Mouse (Mus musculus): ENCODE data around the gene Nfatc2.
A peak's percentile ranks its signal among the peaks of the same experiment; 100 is the strongest.

Nfatc2 gene

DNA sequence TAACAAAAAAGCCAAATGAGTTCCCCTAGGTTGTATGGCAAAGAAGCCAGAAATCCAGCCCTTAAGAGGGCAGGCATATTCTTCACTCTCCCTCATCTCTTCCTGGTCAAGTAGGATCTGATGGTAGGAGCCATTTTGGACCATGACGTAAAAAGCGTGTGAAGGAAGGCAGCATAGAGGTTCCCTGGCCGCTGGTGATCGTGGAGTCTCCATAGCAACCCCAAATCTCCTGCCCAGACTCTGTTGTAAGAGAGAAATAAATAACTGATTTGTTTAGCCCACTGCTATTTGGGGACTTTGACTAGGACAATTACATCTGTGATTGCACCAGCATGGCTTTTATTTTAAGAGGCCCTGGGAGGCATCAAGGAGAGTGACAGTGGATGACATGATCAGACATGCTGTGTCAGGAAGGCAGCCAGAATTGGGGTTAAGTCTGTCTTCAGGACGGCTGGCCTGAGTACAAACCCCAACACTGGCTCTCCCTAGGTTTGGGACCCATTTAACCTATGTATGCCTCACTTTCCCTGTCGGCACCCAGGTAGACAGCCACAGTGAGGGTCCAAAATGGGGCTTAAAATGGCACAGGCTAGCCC lies 8.3 kb upstream of the Nfatc2 start:
- DNase-seq (ENCODE audit: low read depth) = no peak

DNA sequence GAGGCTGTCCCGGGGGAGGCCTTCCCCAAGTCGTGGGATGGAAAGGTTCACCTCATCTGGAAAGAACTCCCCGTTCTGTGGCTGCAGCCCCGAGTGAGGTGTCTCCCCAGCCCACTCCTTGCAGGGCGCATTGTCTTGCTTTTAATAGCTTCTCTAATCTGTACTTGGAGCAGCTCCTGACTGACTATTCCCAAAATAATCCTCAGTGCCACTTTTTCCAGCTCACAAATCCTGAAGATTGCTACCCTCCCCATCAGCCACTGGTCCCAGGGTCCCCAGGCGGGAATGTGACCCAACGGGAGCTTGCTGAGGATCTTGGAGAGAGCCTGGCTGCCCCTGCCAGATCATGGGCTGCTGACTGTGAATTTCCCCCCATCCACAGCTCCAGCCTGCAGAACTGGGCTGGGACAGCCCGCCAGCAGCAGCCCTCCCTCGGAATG lies 6.7 kb upstream of the Nfatc2 start:
- no peak for DNase-seq (ENCODE audit: low read depth)

DNA sequence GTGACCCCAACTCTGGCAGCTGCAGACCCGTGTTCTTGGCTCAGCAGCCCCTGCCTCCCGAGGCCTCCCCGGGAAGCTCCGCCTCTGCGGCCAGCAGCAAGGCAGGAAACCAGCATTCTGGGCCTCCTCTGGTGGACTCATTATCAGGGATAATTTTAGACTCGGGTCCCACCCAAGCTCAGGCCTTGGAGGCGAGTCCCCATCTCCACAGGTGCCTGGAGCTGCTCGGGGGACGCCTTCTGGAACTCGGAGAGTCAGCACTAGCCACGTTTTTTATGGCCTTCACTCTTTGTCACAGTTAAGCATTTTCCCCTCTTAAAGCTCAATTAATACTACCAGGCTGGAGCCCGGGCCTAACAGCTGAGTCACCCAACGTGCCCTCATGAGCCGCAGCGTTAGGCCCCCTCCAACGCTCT lies 3.2 kb upstream of the Nfatc2 start:
- DNase-seq (ENCODE audit: low read depth) = no peak

DNA sequence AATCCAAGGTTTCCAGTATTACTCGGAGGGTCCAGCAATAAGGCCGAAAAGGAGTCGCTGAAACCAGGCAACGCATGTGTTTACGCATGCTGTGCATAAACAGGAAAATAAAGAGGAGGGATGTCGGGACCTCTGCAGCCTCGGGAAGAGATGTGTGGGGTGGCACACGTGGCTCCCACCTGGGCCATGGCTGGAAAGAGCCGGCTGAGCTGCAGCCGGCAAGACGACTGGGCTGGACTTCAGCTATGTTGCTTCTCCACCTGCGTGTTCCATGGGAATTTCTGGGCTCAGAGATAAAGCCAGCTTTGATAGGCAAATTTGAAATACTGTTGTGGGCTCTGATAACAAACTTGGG lies 907 bp upstream of the Nfatc2 start:
- DNase-seq (ENCODE audit: low read depth) = no peak

DNA sequence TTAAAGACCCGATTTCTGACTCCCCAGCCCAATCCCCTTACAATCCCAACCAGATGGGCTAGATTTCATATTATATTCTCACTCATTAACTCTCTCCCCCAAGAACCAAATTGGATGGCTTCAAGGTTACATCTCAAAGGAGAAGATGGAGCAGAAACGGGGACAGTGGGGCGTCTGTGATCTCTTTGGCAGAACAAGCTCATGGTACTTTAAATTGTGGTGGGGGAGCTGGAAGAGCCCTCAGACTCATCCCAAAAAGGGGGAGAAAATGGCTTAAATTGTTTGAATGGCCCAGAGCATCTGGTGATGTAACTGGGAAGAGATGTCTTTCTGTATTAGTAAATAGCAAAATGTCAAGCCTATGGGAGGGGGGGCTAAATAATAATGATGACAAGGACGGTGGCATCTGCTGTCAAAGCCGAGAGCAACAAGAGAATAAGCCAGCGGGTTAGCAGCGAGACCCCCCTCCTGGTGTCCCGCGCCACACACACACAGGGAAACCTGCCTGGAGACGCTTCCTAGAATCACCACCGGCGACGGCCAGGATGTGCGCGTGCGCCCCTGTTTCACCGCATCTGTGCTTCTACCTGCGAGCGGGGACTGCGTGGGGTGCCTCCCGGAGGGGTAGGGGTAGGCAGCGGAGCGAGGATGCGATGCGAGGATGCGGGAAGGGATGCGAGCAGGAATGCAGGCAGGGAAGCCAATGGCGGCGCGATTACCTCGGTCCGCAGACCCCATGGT lies 537 bp downstream of the Nfatc2 start:
- no peak for DNase-seq (ENCODE audit: low read depth)

DNA sequence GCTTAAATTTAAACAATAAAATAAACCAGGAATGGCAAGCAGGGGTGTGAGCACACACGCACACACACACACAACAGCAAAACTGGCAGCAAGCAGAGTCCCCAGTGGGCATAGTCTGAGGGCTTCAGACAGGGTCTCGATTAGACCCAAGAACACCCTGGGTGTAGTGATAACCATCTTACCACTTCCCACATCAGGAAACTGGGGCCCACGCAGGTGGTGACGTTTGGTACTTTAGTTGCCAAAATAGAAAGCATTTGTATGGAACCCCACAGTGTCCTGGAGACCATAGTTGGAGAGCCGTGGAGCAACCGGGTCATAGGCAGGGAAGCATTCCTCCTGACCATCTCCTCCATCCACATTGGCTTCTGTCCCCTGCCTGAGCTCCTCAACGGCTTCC lies 5.8 kb downstream of the Nfatc2 start:
- no peak for DNase-seq (ENCODE audit: low read depth)

DNA sequence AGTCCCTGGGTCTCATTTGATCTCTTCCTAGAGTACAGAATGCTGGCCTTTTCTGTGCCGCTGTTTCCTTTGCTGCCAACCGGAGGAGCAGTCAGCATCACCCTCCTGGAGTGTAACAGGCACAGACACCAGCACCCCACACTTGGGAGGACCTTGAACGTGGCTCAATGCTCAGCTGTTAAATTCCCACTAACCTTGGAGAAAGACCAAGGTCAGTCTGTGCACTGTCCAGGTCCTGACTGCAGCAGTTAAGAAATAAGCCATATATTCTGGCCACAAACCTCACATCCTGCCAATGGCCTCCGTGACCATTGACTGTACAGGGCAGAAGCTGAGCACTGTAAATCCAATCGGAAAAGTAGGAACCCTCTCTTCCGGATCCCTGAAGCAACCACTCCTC lies 7.8 kb downstream of the Nfatc2 start:
- no peak for DNase-seq (ENCODE audit: low read depth)

DNA sequence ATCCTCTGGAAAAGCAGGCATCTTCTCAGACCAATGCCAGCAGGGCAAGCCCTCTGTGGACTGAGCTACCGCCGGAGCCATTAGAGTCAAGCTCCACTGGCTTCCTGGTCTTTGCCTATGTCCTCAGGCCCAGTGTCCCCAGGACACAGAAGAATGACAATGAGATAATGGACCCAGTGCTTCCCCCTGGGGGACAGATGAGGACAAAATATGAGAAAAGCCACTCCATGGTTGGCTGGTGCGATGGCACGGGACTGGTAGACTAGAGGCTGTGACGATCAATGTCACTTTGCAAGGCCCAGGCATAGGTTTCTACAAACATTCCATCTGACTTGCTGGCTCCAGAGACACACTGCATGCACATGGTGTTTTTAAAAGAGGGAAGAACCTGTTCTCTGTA lies 8.5 kb downstream of the Nfatc2 start:
- DNase-seq (ENCODE audit: low read depth) = no peak

DNA sequence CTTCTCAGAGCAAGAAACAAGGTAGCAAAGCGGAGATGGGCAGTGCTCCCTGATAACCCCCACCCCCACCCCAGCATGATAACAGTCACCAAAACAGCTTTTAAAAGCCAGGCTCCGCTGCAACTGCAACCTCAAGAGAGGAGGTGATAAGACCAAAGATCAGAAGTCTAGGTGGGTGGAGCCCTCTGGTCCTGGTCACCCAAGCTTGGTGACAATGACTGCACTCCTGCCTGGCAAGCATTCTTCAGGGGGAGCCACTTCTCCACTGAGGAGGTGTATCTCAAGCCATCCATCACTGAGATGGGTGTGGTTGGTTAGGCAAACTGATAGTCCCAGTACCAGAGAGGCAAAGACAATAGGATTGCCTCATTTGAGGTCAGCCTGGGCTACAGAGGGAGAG lies 10.4 kb downstream of the Nfatc2 start:
- no peak for DNase-seq (ENCODE audit: low read depth)

DNA sequence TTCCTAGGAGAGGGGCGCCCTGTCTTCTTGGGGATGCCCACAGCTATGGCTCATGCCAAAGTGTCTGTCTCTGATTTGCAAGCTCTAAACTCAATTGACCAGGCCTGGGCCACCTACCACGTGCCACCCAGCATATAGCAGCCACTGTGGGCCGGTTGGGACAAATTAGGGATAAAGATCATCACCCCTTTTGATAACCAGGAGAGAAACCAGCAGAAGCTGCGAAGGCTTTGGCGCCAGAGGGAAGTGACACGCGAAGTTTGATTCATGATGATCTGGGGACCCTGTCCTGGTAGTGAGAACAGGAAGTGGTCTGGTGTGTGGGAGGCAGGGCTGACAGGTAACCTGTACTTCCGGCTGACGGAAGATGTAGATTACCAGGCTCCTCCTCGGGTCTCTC lies 10.9 kb downstream of the Nfatc2 start:
- no peak for DNase-seq (ENCODE audit: low read depth)

DNA sequence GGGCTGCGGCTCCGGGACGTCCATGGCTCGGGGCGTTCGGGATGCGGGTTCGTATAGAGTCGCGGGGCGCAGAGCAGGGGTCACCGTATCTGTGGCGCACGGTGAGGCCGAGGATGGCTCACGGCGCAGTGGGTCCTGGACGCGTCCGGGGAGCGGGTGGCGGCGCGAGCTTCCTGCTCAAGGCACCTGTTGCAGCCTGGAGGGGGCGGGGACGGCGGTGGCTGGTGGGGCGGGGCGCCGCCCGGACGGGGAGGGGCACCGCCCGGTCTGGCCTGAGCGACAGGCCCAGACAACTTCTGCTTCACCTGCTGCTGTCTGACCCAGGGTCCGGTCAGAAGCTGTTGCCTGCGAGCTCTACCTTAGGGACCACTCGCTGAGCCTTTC lies 11.3 kb downstream of the Nfatc2 start:
- DNase-seq (ENCODE audit: low read depth) = no peak

DNA sequence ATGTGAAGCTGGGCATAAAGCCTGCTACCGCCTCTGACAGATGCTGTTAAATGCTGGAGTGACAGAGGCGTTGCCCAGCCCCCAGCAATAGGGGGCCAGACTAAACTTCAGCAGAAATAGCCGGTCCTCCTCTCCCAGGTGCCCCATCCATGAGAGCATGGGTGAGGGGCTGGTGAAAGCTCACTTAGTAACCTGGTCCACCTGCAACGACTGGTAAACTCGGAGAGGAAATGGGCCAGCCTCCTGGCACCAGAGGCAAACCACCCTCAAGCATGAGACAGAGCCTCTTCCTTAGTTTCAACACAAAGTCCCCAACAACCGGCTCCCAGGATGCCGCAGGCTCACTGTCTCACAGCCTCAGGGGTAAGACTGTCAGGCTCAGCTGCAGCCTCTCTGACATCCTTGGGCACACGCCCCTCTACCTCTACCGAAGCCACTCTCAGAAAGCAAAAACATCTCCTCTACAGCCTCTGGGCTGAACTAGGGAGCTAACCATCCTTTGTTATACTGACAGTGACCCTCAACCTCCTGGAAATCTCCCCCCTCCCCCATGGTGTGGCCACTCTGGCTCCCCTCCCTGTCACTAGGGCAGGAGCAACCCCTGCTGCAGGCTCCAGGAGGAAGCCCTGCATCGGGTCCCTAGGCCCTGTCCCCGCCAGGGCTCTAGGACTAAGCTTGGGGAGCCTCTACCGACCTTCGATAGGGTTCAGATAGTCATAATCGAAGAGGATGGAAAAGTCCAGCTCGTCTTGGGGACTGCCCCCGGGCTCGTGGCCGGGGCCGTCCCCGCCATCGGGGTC lies 11.9 kb downstream of the Nfatc2 start:
- no peak for DNase-seq (ENCODE audit: low read depth)

DNA sequence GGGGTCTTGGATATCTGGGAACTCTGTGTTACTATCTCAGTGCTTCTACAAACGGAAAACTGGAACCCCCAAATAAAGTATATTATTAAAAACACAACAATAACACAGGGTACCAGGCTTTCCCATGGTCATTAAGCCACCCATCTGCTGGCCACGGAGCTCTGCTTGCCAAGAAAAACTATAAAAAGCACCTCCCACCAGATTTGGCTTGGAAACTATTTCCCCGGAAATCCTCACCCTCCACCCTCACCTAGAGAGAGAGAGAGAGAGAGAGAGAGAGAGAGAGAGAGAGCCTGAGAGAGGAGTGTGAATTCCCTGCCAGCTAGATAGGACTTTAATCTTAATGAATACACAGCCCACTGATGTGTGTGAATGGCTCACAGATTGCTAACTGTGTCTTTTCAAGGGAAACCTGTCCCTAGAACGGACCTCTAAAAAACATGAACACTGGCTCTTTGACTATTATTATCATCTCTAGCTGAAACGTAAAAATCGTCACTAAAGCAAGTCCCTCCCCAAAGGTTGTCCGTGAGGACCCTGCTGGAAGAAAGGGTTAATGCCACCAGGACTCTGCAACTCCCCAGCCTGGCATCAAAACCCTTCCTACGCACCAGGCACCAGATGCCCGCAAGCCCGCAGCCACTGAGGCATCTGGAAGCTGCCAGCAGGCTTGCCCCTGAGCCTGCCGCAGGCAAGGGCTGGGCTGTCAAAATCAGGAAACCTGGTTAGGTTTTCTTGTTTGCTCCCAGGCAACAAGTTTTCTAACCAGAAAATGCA lies 12.7 kb downstream of the Nfatc2 start:
- DNase-seq (ENCODE audit: low read depth) = no peak

DNA sequence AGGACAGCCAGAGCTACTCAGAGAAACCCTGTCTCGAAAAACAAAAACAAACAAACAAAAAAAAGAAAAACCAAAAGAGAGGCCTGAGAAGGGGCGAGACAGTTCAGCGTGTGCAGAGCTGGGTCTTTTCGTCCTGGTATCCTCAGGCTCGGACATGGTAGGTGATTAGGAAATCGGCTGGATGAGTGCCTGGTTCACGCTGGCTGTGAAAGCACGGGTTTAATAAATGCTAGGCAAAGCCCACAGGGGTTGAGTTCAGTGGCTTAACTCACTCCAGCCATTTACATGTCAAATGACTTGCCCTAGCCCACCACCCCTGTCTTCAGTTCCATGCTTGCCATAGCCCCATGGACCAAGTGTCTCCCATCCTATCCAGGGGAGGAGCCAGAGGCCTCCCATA lies 14.3 kb downstream of the Nfatc2 start:
- peak; percentile 51 for DNase-seq (ENCODE audit: low read depth)

DNA sequence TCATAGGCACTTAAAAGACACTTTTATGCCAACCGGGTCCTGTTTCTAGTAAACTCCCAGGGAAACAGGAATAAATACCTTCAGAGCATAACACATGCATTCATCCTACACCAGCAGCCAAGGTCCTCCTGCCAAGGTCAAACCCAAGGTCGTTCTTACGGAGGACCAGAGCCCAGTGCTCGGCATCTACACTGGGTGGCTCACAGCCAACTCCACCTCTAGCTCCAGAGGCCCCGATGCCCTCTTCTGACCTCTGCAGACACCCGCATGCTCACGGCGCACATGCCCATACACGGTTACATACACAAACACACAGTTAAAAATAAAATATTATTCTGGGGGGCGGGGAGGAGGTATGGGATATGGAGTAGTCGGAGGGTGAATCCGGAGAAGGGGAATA lies 14.9 kb downstream of the Nfatc2 start:
- no peak for DNase-seq (ENCODE audit: low read depth)

DNA sequence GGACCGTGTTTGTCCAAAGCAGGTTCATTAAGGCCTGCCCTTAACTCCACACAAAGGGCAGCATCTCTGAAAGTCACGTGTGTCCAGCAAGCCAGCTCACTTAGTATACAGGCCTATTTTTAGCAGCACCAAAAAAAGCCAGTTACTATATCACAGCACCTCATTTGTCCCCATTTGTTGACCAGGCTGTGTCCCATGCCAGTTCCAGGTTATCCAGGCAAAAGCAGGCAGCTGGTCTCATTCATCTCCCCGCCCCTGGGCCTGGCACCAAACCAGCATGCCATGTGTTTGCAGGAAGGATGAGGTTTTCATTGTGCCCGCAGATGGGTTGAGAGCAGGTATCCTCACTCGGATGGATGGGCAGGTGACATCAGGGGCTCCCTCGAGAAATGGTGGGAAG lies 16.6 kb downstream of the Nfatc2 start:
- DNase-seq (ENCODE audit: low read depth) = no peak

DNA sequence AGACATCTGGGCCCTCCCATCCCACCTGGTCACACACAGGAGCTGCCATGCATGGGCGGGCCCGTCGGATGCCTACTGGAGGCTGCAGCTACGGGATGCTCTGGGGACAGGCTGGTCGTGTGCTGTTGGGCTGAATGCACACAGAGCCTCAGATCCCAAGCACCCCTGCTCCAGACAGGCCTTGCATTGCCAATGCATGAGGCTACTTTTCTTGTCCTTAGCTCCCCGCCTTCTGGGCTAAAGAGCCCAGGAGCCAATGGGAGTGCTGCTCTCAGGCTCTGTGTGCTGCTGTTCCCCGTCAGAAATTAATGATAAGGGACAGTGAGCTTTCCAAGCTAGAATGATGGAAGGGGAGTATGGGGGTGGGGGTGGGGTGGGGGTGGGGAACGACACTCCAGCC lies 17.0 kb downstream of the Nfatc2 start:
- no peak for DNase-seq (ENCODE audit: low read depth)

DNA sequence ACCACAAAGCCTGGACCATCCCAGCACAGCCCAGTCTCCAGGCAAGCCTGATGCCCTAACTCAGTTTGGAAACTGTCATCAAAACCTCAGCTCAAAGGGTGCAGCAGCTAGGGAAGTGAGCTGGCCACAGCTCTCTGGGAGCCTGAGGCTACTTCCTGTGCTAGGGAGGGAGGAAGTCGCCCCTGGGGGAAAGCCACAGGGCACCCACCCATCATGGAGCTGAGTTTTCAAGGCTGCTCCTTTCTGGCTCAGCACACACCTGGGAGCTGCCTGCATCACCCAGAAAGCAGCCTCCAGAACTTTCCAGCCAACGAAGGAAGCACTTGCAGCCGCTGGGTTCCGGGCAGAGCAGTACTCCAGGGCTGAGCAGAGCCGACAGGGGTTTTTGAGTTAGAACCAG lies 18.4 kb downstream of the Nfatc2 start:
- DNase-seq (ENCODE audit: low read depth) = no peak

DNA sequence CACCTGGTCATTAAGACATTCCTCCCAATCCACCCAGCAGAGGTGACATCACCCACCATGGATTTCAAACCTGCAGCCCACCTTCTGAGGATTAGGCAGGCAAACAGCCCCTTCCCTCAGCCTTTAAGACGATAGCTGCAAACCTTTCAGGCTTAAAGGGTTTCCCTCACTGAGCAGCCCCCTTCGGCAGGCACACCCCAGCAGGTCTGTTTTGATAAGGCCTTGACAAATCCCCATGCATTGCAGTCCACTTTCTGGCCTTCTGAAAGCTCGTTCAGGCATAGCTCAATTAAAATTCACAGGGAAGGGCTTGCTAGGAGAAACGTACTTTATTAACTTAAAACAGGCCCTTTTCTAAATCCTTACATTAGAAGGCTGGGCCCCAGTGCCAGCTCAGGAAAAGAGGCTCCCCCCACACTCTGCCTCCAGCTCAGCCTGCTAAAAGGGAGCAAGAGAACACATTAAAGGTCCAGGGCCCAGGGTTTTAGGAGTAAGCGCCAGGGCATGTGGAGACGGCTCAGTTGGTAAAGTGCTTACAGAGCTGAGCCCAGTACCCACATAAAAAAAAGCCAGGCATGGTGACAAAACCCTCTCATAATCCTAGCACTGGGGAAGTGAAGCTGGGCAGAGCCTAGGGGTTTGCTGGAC lies 20.1 kb downstream of the Nfatc2 start:
- no peak for DNase-seq (ENCODE audit: low read depth)

DNA sequence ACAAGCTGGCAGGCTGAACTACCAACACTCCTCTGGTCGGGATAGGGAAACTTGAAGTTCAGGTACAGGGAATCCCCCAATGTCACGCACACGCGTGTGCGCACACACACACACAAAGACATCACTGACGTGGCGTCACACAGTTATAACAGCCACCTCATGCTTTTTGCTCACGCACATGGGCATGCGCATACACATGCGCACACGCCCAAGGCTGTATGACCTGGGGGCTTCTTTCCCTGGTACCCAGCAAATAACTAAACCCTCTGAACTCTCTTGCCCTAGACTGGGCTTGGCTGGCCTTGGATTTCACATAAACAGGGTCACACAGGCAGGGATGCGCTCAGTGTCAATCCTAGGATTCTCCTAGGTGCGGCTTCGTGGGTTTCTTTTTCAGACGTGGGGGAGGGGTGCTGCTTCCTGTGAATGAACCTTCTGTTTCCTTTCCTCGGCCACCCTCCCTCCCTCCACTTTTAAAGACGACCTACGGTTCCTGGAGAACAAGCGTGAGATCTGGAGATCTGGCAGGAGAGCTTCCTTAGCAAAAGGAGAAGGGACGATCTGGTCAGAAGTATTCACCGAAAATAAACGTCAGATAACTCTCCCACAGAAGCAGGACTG lies 21.1 kb downstream of the Nfatc2 start:
- DNase-seq (ENCODE audit: low read depth) = no peak

DNA sequence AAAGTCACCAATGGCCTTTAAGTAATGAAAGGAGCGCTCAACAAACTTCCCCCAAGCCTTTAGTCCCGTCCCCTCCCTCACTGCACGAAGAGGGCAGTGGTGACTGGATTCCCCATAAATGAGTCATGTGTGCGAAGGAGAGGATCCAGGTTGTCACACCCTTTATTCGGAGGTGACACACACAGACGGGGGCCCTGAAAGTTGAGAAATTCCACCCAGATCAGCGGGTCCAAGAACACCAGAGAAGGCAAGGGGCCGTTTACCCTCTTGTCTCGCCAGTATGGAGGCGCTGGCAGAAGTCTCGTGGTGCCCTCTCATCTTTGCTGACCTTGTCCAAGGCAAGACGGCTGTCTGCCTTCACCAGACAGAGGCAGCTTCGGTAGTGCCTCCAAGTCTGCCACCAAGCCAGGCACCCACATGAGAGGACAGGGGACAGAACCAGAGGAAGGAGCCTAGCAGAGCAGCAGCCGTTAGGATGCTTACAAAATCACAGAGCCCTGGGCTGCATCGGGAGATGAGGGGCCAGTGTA lies 21.8 kb downstream of the Nfatc2 start:
- no peak for DNase-seq (ENCODE audit: low read depth)
